Mouse (Mus musculus) hindbrain, embryonic 15.5 days (tissue): Measurements from ENCODE around the gene Lrrc29. TPM values are rescaled to one million over a fixed set of nuclear protein-coding genes. Genes with fewer than 3 reads are reported as not detected.
"Not testable (repeated sequence)": the region's sequence is repeated elsewhere in the genome, so short reads cannot be mapped to it uniquely, and the experiment has no call there.

Experiments
- ATAC-seq: fragments of 200-750 bp; cut with Nextera tagmentation; 2 replicates; pipeline ENCODE4 v1.8.0; 2017; ENCODE audit warnings: low read depth, moderate number of reproducible peaks, moderate TSS enrichment; ENCODE audit not compliant: low FRiP score
- H3K27ac ChIP-seq: fragments of 300-500 bp; sonication (generic); replicated peaks from 2 replicates; pipeline ENCODE4 v1.5.1; 2015; ENCODE audit warnings: mild to moderate bottlenecking, inconsistent platforms
- H3K27me3 ChIP-seq: fragments of 300-500 bp; sonication (generic); 2 replicates; pipeline ENCODE4 v1.6.1; 2015; ENCODE audit warnings: control low read depth, inconsistent platforms
- H3K36me3 ChIP-seq: fragments of 300-500 bp; sonication (generic); 2 replicates; pipeline ENCODE4 v1.6.1; 2015; ENCODE audit warnings: control low read depth, inconsistent platforms
- H3K4me1 ChIP-seq: fragments of 300-500 bp; sonication (generic); replicated peaks from 2 replicates; pipeline ENCODE4 v1.6.1; 2015; ENCODE audit warnings: control low read depth, inconsistent platforms
- H3K4me2 ChIP-seq: fragments of 300-500 bp; sonication (generic); 2 replicates; pipeline ENCODE4 v1.6.1; 2015; ENCODE audit warnings: moderate library complexity, mild to moderate bottlenecking, inconsistent platforms
- H3K4me3 ChIP-seq: fragments of 300-500 bp; sonication (generic); 2 replicates; pipeline ENCODE4 v1.5.1; 2015; ENCODE audit warnings: mild to moderate bottlenecking, inconsistent platforms
- H3K9ac ChIP-seq: fragments of 300-500 bp; sonication (generic); 2 replicates; pipeline ENCODE4 v1.6.1; 2015; ENCODE audit warnings: inconsistent platforms
- H3K9me3 ChIP-seq: fragments of 300-500 bp; sonication (generic); 2 replicates; pipeline ENCODE4 v1.6.1; 2016; ENCODE audit warnings: control low read depth, inconsistent platforms
- WGBS: fragments of 180-500 bp; shearing (Covaris S2); methylation state at CpG from one replicate; pipeline ENCODE4 v1.1.7; 2015; 5-methylcytosine and 5-hydroxymethylcytosine counted together
- polyA plus RNA-seq: library from polyadenylated mRNA; unstranded; fragments of >200 nt; fragmentation: Nextera tagmentation; extraction: Ambion mirVana; gene quantifications from 2 replicates; pipeline ENCODE4 v1.2.1, GENCODE M21; 2015

The Lrrc29 gene
- polyA plus RNA-seq, 1 experiment from 2014 or later: 0.80 TPM

DNA sequence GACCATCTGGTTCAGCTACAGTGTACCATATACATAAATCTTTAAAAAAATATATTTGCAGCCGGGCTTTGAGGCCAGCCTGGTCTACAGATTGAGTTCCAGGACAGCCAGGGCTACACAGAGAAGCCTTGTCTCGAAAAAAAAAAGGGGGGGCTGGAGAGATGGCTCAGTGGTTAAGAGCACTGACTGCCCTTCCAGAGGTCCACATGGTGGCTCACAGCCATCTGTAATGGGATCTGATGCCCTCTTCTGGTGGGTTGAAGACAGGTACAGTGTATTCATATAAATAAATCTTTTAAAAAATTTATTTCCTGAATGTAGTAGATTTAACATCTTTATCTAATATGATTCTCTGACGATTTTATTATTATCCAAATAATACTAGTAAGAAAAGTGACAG lies 34.3 kb downstream of the Lrrc29 start:
- not testable (repeated sequence) for ATAC-seq, H3K9ac ChIP-seq, H3K4me3 ChIP-seq, H3K36me3 ChIP-seq, H3K4me2 ChIP-seq, H3K9me3 ChIP-seq, H3K27me3 ChIP-seq, H3K27ac ChIP-seq
- WGBS: 62% methylated on average over 3 of the region's 3 CpGs
- H3K4me1 ChIP-seq: peaks cover 32% of the 10 kb centered on the region

DNA sequence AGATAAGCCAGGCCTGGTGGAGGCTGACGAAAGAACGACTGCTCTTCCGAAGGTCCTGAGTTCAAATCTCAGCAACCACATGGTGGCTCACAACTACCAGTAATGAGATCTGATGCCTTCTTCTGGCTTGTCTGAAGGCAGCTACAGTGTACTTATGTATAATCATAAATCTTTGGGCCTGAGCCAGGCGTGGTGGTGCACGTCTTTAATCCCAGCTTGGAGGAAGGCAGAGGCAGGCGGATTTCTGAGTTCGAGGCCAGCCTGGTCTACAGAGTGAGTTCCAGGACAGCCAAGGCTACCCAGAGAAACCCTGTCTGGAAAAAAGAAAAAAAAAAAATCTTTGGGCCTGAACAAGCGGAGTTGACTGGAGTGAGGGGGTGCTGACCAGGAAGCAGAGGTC lies 34.7 kb downstream of the Lrrc29 start:
- not testable (repeated sequence) for H3K9me3 ChIP-seq, H3K4me2 ChIP-seq, H3K27me3 ChIP-seq, ATAC-seq, H3K36me3 ChIP-seq, H3K27ac ChIP-seq, H3K4me3 ChIP-seq, H3K9ac ChIP-seq
- 85% methylated on average over 8 of the region's 8 CpGs for WGBS
- peaks cover 35% of the 10 kb centered on the region for H3K4me1 ChIP-seq

DNA sequence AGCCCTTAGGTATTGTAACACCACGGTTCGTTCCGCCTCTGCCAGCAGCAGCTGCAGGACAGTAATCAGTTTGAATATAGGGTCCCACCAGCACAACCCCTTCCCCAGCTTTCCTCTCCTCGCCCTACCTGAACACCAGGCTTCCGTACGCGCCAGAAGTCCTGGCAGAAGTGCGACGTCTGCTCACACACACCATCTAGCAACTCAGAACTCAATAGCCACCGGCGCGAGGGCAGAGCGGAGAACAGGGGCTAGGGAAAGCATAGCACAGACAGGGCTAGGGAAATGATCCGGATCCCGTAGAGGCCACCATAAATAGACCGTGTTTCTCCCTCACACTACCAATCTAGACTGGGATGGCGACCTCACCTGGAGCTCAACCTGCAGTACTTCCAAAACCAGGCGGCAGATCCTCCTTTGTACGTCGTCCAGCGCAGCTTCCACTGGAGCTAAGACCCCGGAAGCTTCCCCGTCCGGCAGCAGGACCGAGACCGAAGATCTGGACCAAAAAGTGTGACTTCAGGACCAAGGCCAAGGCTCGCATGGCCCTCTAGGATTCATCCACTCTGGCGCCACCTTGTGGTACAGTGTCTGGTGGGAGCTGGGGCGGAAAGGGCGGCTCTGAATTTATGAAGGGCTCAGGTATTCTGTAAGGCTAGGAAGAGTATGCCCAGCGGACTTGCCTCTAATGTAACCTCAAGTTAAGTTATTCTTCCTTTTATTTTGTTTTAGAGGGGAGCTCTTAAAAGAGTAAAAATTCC lies 35.3 kb downstream of the Lrrc29 start:
- H3K27me3 ChIP-seq: no peaks in the 10 kb centered on the region
- no peaks in the 10 kb centered on the region for H3K36me3 ChIP-seq
- H3K4me1 ChIP-seq: peaks cover 42% of the 10 kb centered on the region
- WGBS: 5% methylated on average over 31 of the region's 31 CpGs
- peak overlapping the region; percentile 56 for H3K4me3 ChIP-seq
- peak; percentile 1; the same call in 1 of the 2 replicates for ATAC-seq
- H3K4me2 ChIP-seq: peak overlapping the region; percentile 69
- 0 out of 2 replicates have a peak overlapping the region, but pooled peaks have one; percentile 40 for H3K9ac ChIP-seq
- no peak overlapping the region for H3K27ac ChIP-seq
- H3K9me3 ChIP-seq: no peaks in the 10 kb centered on the region

DNA sequence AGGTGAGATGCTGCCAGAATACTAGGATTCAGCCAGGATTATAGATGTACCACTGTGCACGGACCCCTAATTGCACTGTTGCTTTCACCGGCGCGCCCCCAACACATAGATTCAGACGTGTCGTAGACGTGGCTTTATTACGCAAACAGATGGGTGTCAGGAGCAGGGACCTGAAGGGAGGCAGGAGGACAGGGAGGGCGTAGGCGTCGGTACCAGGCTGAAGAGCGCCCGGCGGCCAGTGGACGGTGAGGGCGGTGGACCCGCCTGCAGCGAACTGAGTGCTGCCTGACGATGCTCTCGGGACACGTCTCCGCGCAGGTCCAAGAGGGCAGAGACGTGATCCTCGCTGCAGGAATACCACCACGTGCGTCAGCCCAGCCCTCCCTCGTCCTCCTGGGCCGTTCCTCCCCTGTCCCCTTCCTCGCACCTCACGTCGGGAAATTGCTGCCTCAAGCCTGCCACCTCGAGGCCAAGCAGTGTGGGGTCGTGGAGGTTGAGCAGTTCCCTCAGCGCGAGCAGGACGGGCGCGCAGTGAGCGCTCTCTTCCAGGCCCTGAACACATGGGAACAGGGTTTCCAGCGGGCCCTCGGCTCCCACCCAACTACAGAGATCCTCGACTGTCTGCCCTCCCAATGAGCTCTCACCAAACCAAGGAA lies 36.1 kb downstream of the Lrrc29 start, which contains the start of gene 4931428F04Rik:
TSS of gene 4931428F04Rik (minus strand) at position 60 of the 656 bp plus-strand sequence.
- Histone ChIP-seq H3K4me3 (peak within 1 kb of the TSS; percentile 56), H3K9me3 (no peaks in the 10 kb centered on the region), H3K27ac (peak within 1 kb of the TSS; percentile 94), H3K9ac (peak within 1 kb of the TSS; percentile 40), H3K27me3 (no peaks in the 10 kb centered on the region), H3K36me3 (peaks cover 7% of the 10 kb centered on the region), H3K4me1 (peaks cover 50% of the 10 kb centered on the region), H3K4me2 (peak within 1 kb of the TSS; percentile 69)
- 2% methylated on average over 43 of the region's 43 CpGs for WGBS
- peak; percentile 6 for ATAC-seq

DNA sequence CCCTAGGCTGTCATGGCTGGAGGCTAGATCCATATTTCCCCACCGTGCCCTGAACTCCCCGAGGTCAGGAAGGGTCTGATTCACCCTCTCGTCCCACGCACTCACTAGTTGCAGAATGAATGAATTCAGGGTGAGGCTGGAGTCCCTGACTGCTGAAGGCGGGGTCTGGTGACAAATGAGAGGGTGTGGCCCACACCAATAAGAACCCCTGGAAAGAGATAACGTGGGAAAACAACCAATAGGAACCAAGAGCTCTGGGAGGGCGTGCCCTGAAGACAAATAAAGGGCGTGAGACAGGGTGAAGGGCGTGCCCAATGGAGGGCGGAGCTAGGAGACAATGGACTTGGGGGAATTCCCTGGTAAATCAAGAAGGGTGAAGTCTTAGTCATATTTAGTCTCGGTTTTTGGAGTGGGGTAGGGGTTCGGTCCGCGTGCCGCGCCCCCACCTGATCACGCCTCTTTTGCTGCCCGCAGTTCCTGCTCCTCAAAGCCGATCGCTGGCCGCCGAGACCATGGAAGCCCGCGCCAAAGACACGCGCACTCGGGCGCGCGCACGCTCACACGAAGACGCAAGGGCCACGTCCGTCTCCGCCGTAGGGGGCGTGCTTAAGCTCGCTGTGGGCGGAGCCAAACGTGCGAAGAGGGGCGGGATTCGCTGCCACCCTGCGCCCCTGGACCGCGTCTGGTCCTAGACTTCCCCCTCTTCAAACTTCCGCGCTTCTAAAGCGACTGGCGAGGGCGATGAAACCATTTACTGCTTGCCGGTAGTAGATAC lies 36.9 kb downstream of the Lrrc29 start:
- peak; percentile 91 for ATAC-seq
- under 1% methylated on average over 53 of the region's 53 CpGs for WGBS
- H3K4me1 ChIP-seq: peaks cover 51% of the 10 kb centered on the region
- H3K9ac ChIP-seq: peak overlapping the region; percentile 40
- H3K4me2 ChIP-seq: peak overlapping the region; percentile 69
- H3K36me3 ChIP-seq: peaks cover 13% of the 10 kb centered on the region
- H3K27ac ChIP-seq: peak overlapping the region; percentile 94
- H3K4me3 ChIP-seq: peak overlapping the region; percentile 56
- H3K9me3 ChIP-seq: no peaks in the 10 kb centered on the region
- H3K27me3 ChIP-seq: no peaks in the 10 kb centered on the region

DNA sequence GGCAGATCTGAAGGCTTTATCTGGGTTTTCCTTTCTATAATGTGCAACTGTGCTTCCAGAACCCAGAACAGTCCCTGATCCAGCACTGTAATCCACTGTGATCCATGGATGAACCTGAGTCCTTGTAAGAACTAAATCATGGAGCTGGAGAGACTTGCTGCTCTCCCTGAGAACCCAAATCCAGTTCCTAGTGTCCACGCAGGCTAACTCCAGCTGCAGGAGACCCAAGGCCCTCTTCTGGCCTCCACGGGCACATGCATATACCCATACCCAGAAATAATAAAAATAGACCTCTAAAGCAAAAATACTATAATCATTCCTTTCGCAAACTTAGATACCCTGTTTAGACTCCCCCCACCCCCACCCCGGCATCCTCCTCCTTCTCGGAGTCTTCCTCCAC lies 37.8 kb downstream of the Lrrc29 start:
- no peak for ATAC-seq
- WGBS: 70% methylated on average over 5 of the region's 5 CpGs
- Histone ChIP-seq H3K4me2 (peak overlapping the region; percentile 69), H3K9me3 (no peaks in the 10 kb centered on the region), H3K36me3 (peaks cover 13% of the 10 kb centered on the region), H3K27ac (peak overlapping the region; percentile 94), H3K9ac (peak overlapping the region; percentile 40), H3K4me3 (peak overlapping the region; percentile 56), H3K27me3 (no peaks in the 10 kb centered on the region), H3K4me1 (peaks cover 51% of the 10 kb centered on the region)

DNA sequence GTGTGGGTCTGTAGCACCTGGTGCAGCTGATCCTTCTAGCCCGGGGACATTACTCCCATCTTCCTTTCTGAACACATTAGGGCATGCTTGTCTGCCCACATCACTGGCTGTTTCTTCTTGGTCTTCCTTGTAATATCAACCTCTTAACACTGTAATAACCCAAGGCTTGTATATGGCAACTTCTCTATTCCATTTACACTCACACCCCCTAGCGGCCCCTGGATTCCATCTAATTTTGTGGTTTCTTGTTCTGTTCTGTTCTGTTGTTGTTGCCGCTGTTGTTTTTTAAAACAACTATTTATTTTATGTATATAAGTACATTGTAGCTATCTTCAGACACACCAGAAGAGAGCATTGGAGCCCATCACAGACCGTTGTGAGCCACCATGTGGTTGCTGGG lies 39.2 kb downstream of the Lrrc29 start:
- no peak for ATAC-seq
- Histone ChIP-seq H3K9ac (0 out of 2 replicates have a peak overlapping the region, but pooled peaks have one; percentile 18), H3K9me3 (no peaks in the 10 kb centered on the region), H3K27me3 (no peaks in the 10 kb centered on the region), H3K27ac (no peak overlapping the region), H3K4me2 (peak overlapping the region; percentile 69), H3K4me3 (peak overlapping the region; percentile 7; the same call in 1 of the 2 replicates), H3K4me1 (peaks cover 51% of the 10 kb centered on the region), H3K36me3 (peaks cover 26% of the 10 kb centered on the region)
- 87% methylated on average over 4 of the region's 4 CpGs for WGBS

DNA sequence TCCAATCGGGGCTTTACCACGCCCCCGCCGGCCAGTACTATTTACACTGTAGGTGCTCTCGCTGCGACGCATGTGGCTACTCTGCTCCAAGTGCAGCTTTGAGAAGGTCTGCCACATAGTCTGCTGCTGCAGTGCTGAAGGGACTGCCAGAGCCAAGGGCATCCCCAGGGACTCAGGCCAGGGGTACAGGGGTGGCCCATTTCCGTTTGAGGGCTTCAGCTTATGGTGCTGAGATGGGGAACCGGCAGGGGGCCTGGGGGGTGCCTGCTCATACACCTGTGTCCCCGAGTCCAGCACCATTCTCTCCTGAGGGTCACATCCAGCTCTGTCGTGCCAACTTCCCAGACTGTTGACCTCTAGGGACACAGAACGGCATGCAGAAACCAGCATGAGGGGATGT lies 40.6 kb downstream of the Lrrc29 start:
- Histone ChIP-seq H3K36me3 (peaks cover 32% of the 10 kb centered on the region), H3K9ac (no peak overlapping the region), H3K9me3 (no peaks in the 10 kb centered on the region), H3K4me3 (no peak overlapping the region), H3K4me2 (peak overlapping the region; percentile 69), H3K27me3 (no peaks in the 10 kb centered on the region), H3K4me1 (peaks cover 48% of the 10 kb centered on the region), H3K27ac (no peak overlapping the region)
- WGBS: 43% methylated on average over 12 of the region's 12 CpGs
- no peak for ATAC-seq

DNA sequence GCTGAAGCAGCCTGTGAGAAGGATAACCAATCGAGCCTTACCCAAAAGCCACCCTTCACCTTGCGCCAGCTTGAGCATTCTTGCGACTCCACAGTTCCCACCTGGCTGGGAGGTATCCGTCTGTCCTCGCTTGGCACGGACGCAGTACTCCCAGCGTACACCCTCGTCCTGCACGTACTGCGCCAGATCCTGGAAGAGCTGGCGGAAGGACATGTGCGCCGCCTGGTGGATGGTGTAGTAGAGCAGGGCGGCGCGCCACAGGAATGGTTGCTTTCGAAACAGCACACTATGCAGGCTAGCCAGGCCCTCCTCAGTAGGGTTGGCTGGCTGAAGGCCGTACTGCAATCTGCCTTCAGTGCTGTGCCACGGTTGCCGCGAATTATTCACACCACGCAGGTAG lies 43.0 kb downstream of the Lrrc29 start:
- Histone ChIP-seq H3K4me3 (no peak overlapping the region), H3K4me1 (peaks cover 41% of the 10 kb centered on the region), H3K9ac (no peak overlapping the region), H3K9me3 (no peaks in the 10 kb centered on the region), H3K36me3 (peaks cover 37% of the 10 kb centered on the region), H3K27ac (no peak overlapping the region), H3K27me3 (peaks cover 13% of the 10 kb centered on the region; the same call in 1 of the 2 replicates), H3K4me2 (no peak overlapping the region)
- WGBS: 22% methylated on average over 22 of the region's 23 CpGs
- ATAC-seq: no peak

DNA sequence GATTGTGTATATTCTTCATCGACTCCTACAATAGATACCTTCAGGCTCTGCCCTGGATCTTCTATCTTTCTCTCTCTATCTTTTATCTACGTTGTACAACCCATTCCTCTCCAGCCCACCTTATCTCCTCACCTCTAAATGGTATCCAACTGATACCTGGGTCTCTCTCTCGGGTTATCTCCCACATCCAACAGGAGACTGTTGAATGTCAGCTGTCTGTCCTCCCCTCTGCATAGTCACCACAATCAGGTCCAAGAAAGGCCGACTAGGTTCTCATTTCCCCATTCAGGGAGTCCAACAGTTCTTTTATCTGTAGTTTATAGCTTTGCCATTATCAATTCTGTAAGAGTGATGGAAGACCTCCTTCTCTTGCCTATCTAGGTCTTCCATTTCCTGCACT lies 43.8 kb downstream of the Lrrc29 start:
- H3K9ac ChIP-seq: no peak overlapping the region
- H3K9me3 ChIP-seq: no peaks in the 10 kb centered on the region
- H3K4me2 ChIP-seq: no peak overlapping the region
- peaks cover 37% of the 10 kb centered on the region for H3K36me3 ChIP-seq
- H3K4me3 ChIP-seq: no peak overlapping the region
- WGBS: 88% methylated on average over 4 of the region's 4 CpGs
- H3K4me1 ChIP-seq: peaks cover 33% of the 10 kb centered on the region
- peaks cover 19% of the 10 kb centered on the region; the same call in 1 of the 2 replicates for H3K27me3 ChIP-seq
- ATAC-seq: no peak
- H3K27ac ChIP-seq: no peak overlapping the region

DNA sequence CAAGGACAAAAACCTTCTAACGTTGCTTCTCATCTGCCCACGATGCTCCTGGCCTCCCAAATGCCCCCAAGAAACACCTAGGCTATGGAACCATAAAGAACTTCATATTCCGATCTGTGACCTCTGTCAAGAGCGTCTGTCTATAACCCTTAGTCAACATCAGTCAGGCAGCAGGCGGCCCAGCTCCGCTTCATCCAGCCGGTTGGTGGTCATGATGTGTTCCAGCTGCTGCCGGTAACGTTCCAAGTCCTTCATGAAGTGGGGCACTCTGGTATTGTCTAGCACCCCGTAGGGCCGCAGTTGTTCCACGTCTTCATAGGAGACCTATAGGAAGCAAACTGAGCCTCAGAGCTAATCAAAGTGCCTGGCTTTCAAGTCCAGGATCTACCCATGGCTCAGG lies 44.3 kb downstream of the Lrrc29 start:
- Histone ChIP-seq H3K9ac (no peak overlapping the region), H3K9me3 (no peaks in the 10 kb centered on the region), H3K4me2 (no peak overlapping the region), H3K27me3 (peaks cover 19% of the 10 kb centered on the region; the same call in 1 of the 2 replicates), H3K4me3 (no peak overlapping the region), H3K36me3 (peaks cover 37% of the 10 kb centered on the region), H3K27ac (no peak overlapping the region), H3K4me1 (peaks cover 30% of the 10 kb centered on the region)
- no peak for ATAC-seq
- 87% methylated on average over 12 of the region's 12 CpGs for WGBS

DNA sequence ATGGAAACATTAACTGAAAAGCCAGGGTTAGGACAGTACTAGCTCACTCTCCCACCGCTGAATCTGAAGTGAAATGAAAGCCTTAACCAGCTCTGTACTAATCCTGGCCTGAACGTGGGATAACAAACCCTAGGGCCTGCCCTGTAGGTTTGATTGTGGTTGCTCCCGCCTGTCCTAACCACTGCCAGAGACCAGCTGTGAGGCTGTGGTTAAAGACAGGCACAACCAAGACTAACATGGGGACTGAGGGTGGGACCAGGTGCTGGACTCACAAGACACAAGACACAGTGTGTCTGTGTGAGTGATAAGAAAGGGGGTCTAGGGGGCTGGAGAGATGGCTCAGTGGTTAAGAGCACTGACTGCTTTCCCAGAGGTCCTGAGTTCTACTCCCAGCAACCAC lies 45.5 kb downstream of the Lrrc29 start:
- Histone ChIP-seq H3K4me1 (peaks cover 30% of the 10 kb centered on the region), H3K9me3 (no peaks in the 10 kb centered on the region), H3K4me3 (no peak overlapping the region), H3K27me3 (peaks cover 20% of the 10 kb centered on the region), H3K27ac (no peak overlapping the region), H3K4me2 (no peak overlapping the region), H3K9ac (no peak overlapping the region), H3K36me3 (peaks cover 37% of the 10 kb centered on the region)
- 75% methylated on average over 3 of the region's 3 CpGs for WGBS
- no peak for ATAC-seq
